Mouse (Mus musculus) liver, embryonic 13.5 days (tissue): Measurements from ENCODE around the gene Btaf1. TPM values are rescaled to one million over a fixed set of nuclear protein-coding genes. Genes with fewer than 3 reads are reported as not detected.

ENCODE experiments used
- ATAC-seq: fragments of 200-750 bp; cut with Nextera tagmentation; 2 replicates; pipeline ENCODE4 v1.8.0; 2017; ENCODE audit warnings: low read depth, mild to moderate bottlenecking, moderate number of reproducible peaks, moderate library complexity
- DNase-seq: peaks from one replicate; pipeline ENCODE4 v3.0.0; 2022
- H3K27ac ChIP-seq: fragments of 300-500 bp; sonication (generic); 2 replicates; pipeline ENCODE4 v1.5.1; 2015; ENCODE audit warnings: moderate library complexity, mild to moderate bottlenecking, inconsistent platforms
- H3K27me3 ChIP-seq: fragments of 300-500 bp; sonication (generic); 2 replicates; pipeline ENCODE4 v1.6.1; 2015; ENCODE audit warnings: mild to moderate bottlenecking, inconsistent platforms
- H3K36me3 ChIP-seq: fragments of 300-500 bp; sonication (generic); 2 replicates; pipeline ENCODE4 v1.6.1; 2015; ENCODE audit warnings: mild to moderate bottlenecking, inconsistent platforms
- H3K4me1 ChIP-seq: fragments of 300-500 bp; sonication (generic); replicated peaks from 2 replicates; pipeline ENCODE4 v1.6.1; 2015; ENCODE audit warnings: inconsistent platforms
- H3K4me2 ChIP-seq: fragments of 300-500 bp; sonication (generic); 2 replicates; pipeline ENCODE4 v1.6.1; 2015; ENCODE audit warnings: inconsistent platforms, mild to moderate bottlenecking, moderate library complexity
- H3K4me3 ChIP-seq: fragments of 300-500 bp; sonication (generic); replicated peaks from 2 replicates; pipeline ENCODE4 v1.5.1; 2015; ENCODE audit warnings: mild to moderate bottlenecking, inconsistent platforms
- H3K9ac ChIP-seq: fragments of 300-500 bp; sonication (generic); 2 replicates; pipeline ENCODE4 v1.6.1; 2015; ENCODE audit warnings: mild to moderate bottlenecking, inconsistent platforms
- H3K9me3 ChIP-seq: fragments of 300-500 bp; sonication (generic); replicated peaks from 2 replicates; pipeline ENCODE4 v1.6.1; 2016; ENCODE audit warnings: inconsistent platforms
- WGBS: fragments of 180-500 bp; shearing (Covaris S2); methylation state at CpG from one replicate; pipeline ENCODE4 v1.1.7; 2015; ENCODE audit not compliant: insufficient replicate concordance; 5-methylcytosine and 5-hydroxymethylcytosine counted together
- polyA plus RNA-seq: library from polyadenylated mRNA; unstranded; fragments of >200 nt; fragmentation: Nextera tagmentation; extraction: Ambion mirVana; gene quantifications from 2 replicates; pipeline ENCODE4 v1.2.1, GENCODE M21; 2015

The Btaf1 gene
- polyA plus RNA-seq, 1 experiment from 2014 or later = 10.4 TPM

GRCm38 (mm10) chr19:37057161-37057905, 131.5 kb downstream of the Btaf1 start:
- Histone ChIP-seq H3K4me2 (no peak overlapping the region), H3K27ac (no peak overlapping the region), H3K4me1 (0 out of 2 replicates have a peak, but pooled peaks cover 2% of the 10 kb centered on the region), H3K9me3 (no peaks in the 10 kb centered on the region), H3K27me3 (no peaks in the 10 kb centered on the region), H3K9ac (no peak overlapping the region), H3K4me3 (no peak overlapping the region), H3K36me3 (no peaks in the 10 kb centered on the region)
- ATAC-seq (no peak), DNase-seq (no peak)
- 72% methylated on average over 8 of the region's 8 CpGs for WGBS

GRCm38 (mm10) chr19:37059623-37060022, 133.7 kb downstream of the Btaf1 start:
- no peak for ATAC-seq
- no peak overlapping the region for H3K4me2 ChIP-seq
- no peak overlapping the region for H3K27ac ChIP-seq
- no peaks in the 10 kb centered on the region for H3K9me3 ChIP-seq
- no peak for DNase-seq
- no peaks in the 10 kb centered on the region for H3K27me3 ChIP-seq
- no peaks in the 10 kb centered on the region for H3K36me3 ChIP-seq
- 9% methylated on average over 2 of the region's 2 CpGs for WGBS
- no peak overlapping the region for H3K9ac ChIP-seq
- no peak overlapping the region for H3K4me3 ChIP-seq
- H3K4me1 ChIP-seq = 0 out of 2 replicates have a peak, but pooled peaks cover 2% of the 10 kb centered on the region

GRCm38 (mm10) chr19:37060078-37060477, 134.2 kb downstream of the Btaf1 start:
- H3K9me3 ChIP-seq = no peaks in the 10 kb centered on the region
- H3K9ac ChIP-seq = no peak overlapping the region
- H3K27ac ChIP-seq = no peak overlapping the region
- DNase-seq (no peak), ATAC-seq (no peak)
- H3K4me3 ChIP-seq = no peak overlapping the region
- no peak overlapping the region for H3K4me2 ChIP-seq
- no peaks in the 10 kb centered on the region for H3K36me3 ChIP-seq
- 0 out of 2 replicates have a peak, but pooled peaks cover 2% of the 10 kb centered on the region for H3K4me1 ChIP-seq
- 82% methylated on average over 4 of the region's 4 CpGs for WGBS
- H3K27me3 ChIP-seq = no peaks in the 10 kb centered on the region

Other genes with a start within 250 kb of the Btaf1 start
- gene Ppp1r3c, start 189.4 kb upstream of the Btaf1 start, polyA plus RNA-seq = 0.81 and 1.0 TPM in 2 replicates
- gene Tnks2, start 91.8 kb upstream of the Btaf1 start, polyA plus RNA-seq = 14.5 and 16.3 TPM in 2 replicates
- 1.8 TPM in 2 replicates for gene Fgfbp3, start 6.5 kb upstream of the Btaf1 start, polyA plus RNA-seq